Mouse (Mus musculus): ENCODE results near the gene Sergef. TPM values are rescaled to one million over a fixed set of nuclear protein-coding genes. Genes with fewer than 3 reads are reported as not detected.

Gene Sergef
- polyA plus RNA-seq, 1 experiment from 2014 or later: 18.5 TPM

- peak; percentile 47 for ATAC-seq (ENCODE audit: low FRiP score, low read depth)
- Histone ChIP-seq H3K9ac (replicated peaks) (no peak overlapping the region), H3K9me3 (no peaks in the 10 kb centered on the region), H3K36me3 (no peaks in the 10 kb centered on the region), H3K27me3 (no peaks in the 10 kb centered on the region), H3K4me2 (replicated peaks) (peak overlapping the region; percentile 21), H3K4me1 (peaks cover 26% of the 10 kb centered on the region), H3K4me3 (no peak overlapping the region), H3K27ac (replicated peaks) (peak overlapping the region; percentile 80)
- 34% methylated on average over 8 of the region's 8 CpGs for WGBS
These were observed 217.4 kb downstream of the Sergef start for GRCm38 (mm10) chr7:46422052-46422763.

DNA sequence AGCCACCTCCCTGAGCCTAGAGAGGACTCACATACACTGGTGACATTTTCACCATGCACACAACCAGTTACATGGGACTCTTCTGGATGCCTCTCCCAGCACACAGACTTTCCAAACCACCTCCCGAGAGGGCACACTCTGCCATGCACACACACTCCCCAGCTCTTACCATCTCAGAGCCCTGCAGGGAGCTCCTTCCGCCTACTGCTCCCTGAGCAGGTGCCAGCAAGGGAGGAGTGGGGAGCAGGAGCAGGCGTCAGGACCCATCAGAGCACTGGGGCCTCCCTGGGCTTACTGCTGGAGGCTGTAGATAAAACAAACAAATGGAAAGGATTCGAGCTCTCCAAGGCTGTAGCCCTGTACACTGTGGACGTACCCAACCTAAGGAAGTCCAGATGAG, 218.1 kb downstream of the Sergef start:
- 53% methylated on average over 5 of the region's 5 CpGs for WGBS
- Histone ChIP-seq H3K36me3 (no peaks in the 10 kb centered on the region), H3K4me3 (no peak overlapping the region), H3K4me1 (peaks cover 26% of the 10 kb centered on the region), H3K9me3 (no peaks in the 10 kb centered on the region), H3K27me3 (no peaks in the 10 kb centered on the region), H3K9ac (replicated peaks) (no peak overlapping the region), H3K4me2 (replicated peaks) (no peak overlapping the region), H3K27ac (replicated peaks) (peak overlapping the region; percentile 80)
- no peak for ATAC-seq (ENCODE audit: low FRiP score, low read depth)

GRCm38 (mm10) chr7:46418102-46418622, 221.4 kb downstream of the Sergef start:
- no peak overlapping the region for H3K27ac ChIP-seq (replicated peaks)
- H3K4me2 ChIP-seq (replicated peaks): no peak overlapping the region
- WGBS: 75% methylated on average over 16 of the region's 16 CpGs
- H3K4me3 ChIP-seq: no peak overlapping the region
- no peak for ATAC-seq (ENCODE audit: low FRiP score, low read depth)
- peaks cover 3% of the 10 kb centered on the region; the same call in 1 of the 2 replicates for H3K27me3 ChIP-seq
- H3K36me3 ChIP-seq: no peaks in the 10 kb centered on the region
- no peak overlapping the region for H3K9ac ChIP-seq (replicated peaks)
- H3K4me1 ChIP-seq: peaks cover 19% of the 10 kb centered on the region
- no peaks in the 10 kb centered on the region for H3K9me3 ChIP-seq

- Histone ChIP-seq H3K27me3 (peaks cover 3% of the 10 kb centered on the region; the same call in 1 of the 2 replicates), H3K36me3 (no peaks in the 10 kb centered on the region), H3K4me1 (peaks cover 12% of the 10 kb centered on the region), H3K9me3 (no peaks in the 10 kb centered on the region), H3K4me3 (no peak overlapping the region), H3K27ac (replicated peaks) (no peak overlapping the region), H3K9ac (replicated peaks) (no peak overlapping the region), H3K4me2 (replicated peaks) (no peak overlapping the region)
- no peak for ATAC-seq (ENCODE audit: low FRiP score, low read depth)
- WGBS: 73% methylated on average over 7 of the region's 7 CpGs
These were observed 222.1 kb downstream of the Sergef start for GRCm38 (mm10) chr7:46417467-46417866.

DNA sequence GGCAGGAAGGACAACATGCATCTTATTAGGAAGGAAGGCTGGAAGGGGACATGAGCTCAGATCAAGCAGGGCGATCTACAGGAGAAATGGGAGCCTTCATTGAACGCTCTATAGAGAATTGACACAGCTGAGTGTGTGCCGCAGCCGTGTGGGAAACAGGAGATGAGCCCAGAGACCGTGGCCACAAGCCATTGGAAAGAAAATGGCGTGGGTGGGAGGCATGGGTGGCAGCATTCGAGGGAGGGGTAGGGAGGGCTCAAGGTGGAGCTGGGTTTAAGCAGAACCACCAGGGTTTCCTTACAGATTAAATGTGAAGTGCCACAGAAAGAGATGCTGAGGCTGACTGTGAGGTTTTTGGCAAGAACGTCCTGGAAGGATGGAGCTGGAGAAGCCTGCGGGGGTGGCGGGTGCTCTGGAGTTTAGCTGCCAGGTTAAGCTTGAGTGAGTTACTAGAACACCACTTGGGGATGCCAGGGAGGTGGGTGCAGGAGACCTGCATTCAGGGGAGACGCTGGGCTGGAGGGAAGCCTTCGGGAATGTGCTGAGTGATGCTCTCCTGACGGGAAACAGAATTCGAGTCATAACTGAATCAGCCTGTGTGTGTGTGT, 223.7 kb downstream of the Sergef start:
- peaks cover 3% of the 10 kb centered on the region; the same call in 1 of the 2 replicates for H3K27me3 ChIP-seq
- no peaks in the 10 kb centered on the region for H3K36me3 ChIP-seq
- H3K9ac ChIP-seq (replicated peaks): no peak overlapping the region
- no peaks in the 10 kb centered on the region for H3K9me3 ChIP-seq
- WGBS: 76% methylated on average over 14 of the region's 14 CpGs
- no peak overlapping the region for H3K4me2 ChIP-seq (replicated peaks)
- no peaks in the 10 kb centered on the region; the same call in 1 of the 2 replicates for H3K4me1 ChIP-seq
- no peak overlapping the region for H3K4me3 ChIP-seq
- ATAC-seq (ENCODE audit: low FRiP score, low read depth): no peak
- H3K27ac ChIP-seq (replicated peaks): no peak overlapping the region

DNA sequence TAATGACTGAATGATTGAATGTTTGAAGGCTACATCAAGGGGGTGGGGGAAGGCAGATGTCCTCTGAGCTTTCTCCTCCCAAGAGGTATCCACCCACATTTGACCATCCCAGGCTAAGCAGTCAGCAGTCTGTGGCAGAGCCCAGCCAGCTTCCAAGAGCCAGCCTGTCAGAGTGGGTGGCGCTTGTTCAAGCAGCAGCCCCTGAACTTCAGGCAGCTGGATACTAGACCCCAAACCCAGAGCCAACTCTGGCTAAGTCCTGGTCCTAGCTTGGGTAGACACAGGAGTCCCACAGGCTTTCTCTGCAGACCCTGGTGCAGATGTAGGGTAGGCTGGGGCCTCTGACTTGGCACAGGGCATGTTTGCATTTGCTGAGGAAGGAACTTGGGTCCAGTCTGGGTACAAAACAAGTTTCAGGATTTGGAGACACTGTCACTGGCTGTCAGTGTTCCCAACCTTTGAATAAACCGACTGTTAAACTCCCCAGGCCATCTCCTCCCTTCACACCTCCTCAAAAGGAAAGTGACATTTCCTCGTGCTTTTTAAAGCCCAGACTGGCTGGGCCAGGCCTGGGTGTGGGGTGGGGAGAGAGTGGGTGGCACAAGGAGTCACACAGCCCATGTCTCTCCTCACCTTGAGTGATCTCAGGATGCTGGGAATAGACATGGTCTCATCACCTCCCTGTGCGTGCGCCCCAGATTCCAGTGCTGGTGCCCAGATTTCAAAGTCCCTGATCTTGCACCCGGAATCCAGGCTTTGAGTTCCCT, 225.5 kb downstream of the Sergef start:
- Histone ChIP-seq H3K4me1 (no peaks in the 10 kb centered on the region; the same call in 1 of the 2 replicates), H3K9ac (replicated peaks) (no peak overlapping the region), H3K36me3 (no peaks in the 10 kb centered on the region), H3K4me3 (no peak overlapping the region), H3K9me3 (no peaks in the 10 kb centered on the region), H3K27ac (replicated peaks) (no peak overlapping the region), H3K4me2 (replicated peaks) (no peak overlapping the region), H3K27me3 (peaks cover 9% of the 10 kb centered on the region; the same call in 1 of the 2 replicates)
- ATAC-seq (ENCODE audit: low FRiP score, low read depth): no peak
- WGBS: 83% methylated on average over 6 of the region's 6 CpGs

- 80% methylated on average over 5 of the region's 5 CpGs for WGBS
- no peak for ATAC-seq (ENCODE audit: low FRiP score, low read depth)
- Histone ChIP-seq H3K9ac (replicated peaks) (no peak overlapping the region), H3K4me2 (replicated peaks) (no peak overlapping the region), H3K36me3 (no peaks in the 10 kb centered on the region), H3K27me3 (peaks cover 9% of the 10 kb centered on the region; the same call in 1 of the 2 replicates), H3K4me1 (no peaks in the 10 kb centered on the region; the same call in 1 of the 2 replicates), H3K4me3 (no peak overlapping the region), H3K9me3 (no peaks in the 10 kb centered on the region), H3K27ac (replicated peaks) (no peak overlapping the region)
These were observed 226.8 kb downstream of the Sergef start for GRCm38 (mm10) chr7:46412823-46413222.

DNA sequence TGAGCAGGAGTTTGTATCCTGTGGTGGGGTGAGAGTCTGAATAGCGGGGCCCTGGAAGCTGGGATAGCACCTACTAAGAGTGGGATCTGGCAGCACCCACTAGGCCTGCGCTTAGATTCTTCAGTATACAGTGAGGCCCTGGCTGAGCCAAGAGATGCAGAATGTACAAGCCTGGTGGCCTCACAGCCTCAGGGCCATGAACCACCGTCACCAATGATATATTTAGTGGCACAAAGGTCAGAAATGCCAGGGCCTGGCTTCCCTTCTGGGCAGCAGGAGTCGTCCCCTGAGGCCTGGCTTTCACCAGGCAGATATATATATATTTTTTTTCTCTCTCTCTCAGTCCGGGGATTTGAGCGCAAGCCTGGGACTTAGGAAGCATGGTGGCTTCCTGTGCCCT, 228.9 kb downstream of the Sergef start:
- no peaks in the 10 kb centered on the region for H3K9me3 ChIP-seq
- H3K4me2 ChIP-seq (replicated peaks): no peak overlapping the region
- 81% methylated on average over 6 of the region's 6 CpGs for WGBS
- peaks cover 6% of the 10 kb centered on the region; the same call in 1 of the 2 replicates for H3K27me3 ChIP-seq
- H3K4me1 ChIP-seq: no peaks in the 10 kb centered on the region
- no peak overlapping the region for H3K4me3 ChIP-seq
- H3K27ac ChIP-seq (replicated peaks): no peak overlapping the region
- H3K9ac ChIP-seq (replicated peaks): no peak overlapping the region
- no peaks in the 10 kb centered on the region for H3K36me3 ChIP-seq
- no peak for ATAC-seq (ENCODE audit: low FRiP score, low read depth)

- no peaks in the 10 kb centered on the region for H3K9me3 ChIP-seq
These were observed 230.3 kb downstream of the Sergef start for GRCm38 (mm10) chr7:46409204-46409789.

GRCm38 (mm10) chr7:46408606-46409005, 231.0 kb downstream of the Sergef start:
- 86% methylated on average over 9 of the region's 9 CpGs for WGBS
- no peak for ATAC-seq (ENCODE audit: low FRiP score, low read depth)

More at GRCm38 (mm10) chr7:46409204-46409789, 230.3 kb downstream of the Sergef start:
- Histone ChIP-seq H3K9ac (replicated peaks) (no peak overlapping the region), H3K27me3 (peaks cover 6% of the 10 kb centered on the region; the same call in 1 of the 2 replicates), H3K4me1 (no peaks in the 10 kb centered on the region), H3K36me3 (no peaks in the 10 kb centered on the region), H3K27ac (replicated peaks) (no peak overlapping the region), H3K4me2 (replicated peaks) (no peak overlapping the region), H3K4me3 (no peak overlapping the region)
- ATAC-seq (ENCODE audit: low FRiP score, low read depth): no peak
- 38% methylated on average over 12 of the region's 12 CpGs for WGBS

GRCm38 (mm10) chr7:46404756-46405155, 234.9 kb downstream of the Sergef start:
- H3K4me3 ChIP-seq: no peak overlapping the region
- no peaks in the 10 kb centered on the region for H3K9me3 ChIP-seq
- peaks cover 3% of the 10 kb centered on the region; the same call in 1 of the 2 replicates for H3K4me1 ChIP-seq
- no peak overlapping the region for H3K4me2 ChIP-seq (replicated peaks)
- no peaks in the 10 kb centered on the region for H3K36me3 ChIP-seq
- H3K9ac ChIP-seq (replicated peaks): no peak overlapping the region
- WGBS: 87% methylated on average over 7 of the region's 7 CpGs
- peaks cover 12% of the 10 kb centered on the region for H3K27me3 ChIP-seq
- no peak overlapping the region for H3K27ac ChIP-seq (replicated peaks)
- no peak for ATAC-seq (ENCODE audit: low FRiP score, low read depth)

More at GRCm38 (mm10) chr7:46408606-46409005, 231.0 kb downstream of the Sergef start:
- H3K36me3 ChIP-seq: no peaks in the 10 kb centered on the region
- 0 out of 2 replicates have a peak, but pooled peaks cover 6% of the 10 kb centered on the region for H3K27me3 ChIP-seq
- H3K4me2 ChIP-seq (replicated peaks): no peak overlapping the region
- no peaks in the 10 kb centered on the region for H3K9me3 ChIP-seq
- H3K9ac ChIP-seq (replicated peaks): no peak overlapping the region
- no peak overlapping the region for H3K4me3 ChIP-seq
- H3K27ac ChIP-seq (replicated peaks): no peak overlapping the region
- H3K4me1 ChIP-seq: no peaks in the 10 kb centered on the region

All from midbrain, embryonic 12.5 days (tissue).